Mouse (Mus musculus) neural tube, embryonic 11.5 days (tissue): ENCODE measurements at regions not wholly inside any gene's neighbourhood (a gene's known extent, or its start where the extent isn't known, plus 50 kb on each side); places are given as distances from the start of the nearest gene placed in this dataset.
A peak's percentile ranks its signal among the peaks of the same experiment; 100 is the strongest.
"Not testable (repeated sequence)": the region's sequence is repeated elsewhere in the genome, so short reads cannot be mapped to it uniquely, and the experiment has no call there.

Source experiments
- ATAC-seq: fragments of 200-750 bp; cut with Nextera tagmentation; 2 replicates; pipeline ENCODE4 v1.8.0; 2017; ENCODE audit warnings: moderate number of reproducible peaks, mild to moderate bottlenecking, moderate TSS enrichment, moderate library complexity; ENCODE audit not compliant: insufficient read depth, low FRiP score, low TSS enrichment
- DNase-seq: peaks from one replicate; pipeline ENCODE4 v3.0.0-alpha.2; 2015; ENCODE audit warnings: low spot score
- H3K27ac ChIP-seq: fragments of 300-500 bp; sonication (generic); 2 replicates; pipeline ENCODE4 v1.5.1; 2014; ENCODE audit warnings: low read depth, mild to moderate bottlenecking, low read length
- H3K27me3 ChIP-seq: fragments of 300-500 bp; sonication (generic); 2 replicates; pipeline ENCODE4 v1.6.1; 2014; ENCODE audit warnings: mild to moderate bottlenecking, low read length, mixed read lengths; ENCODE audit not compliant: control insufficient read depth, insufficient read depth
- H3K36me3 ChIP-seq: fragments of 300-500 bp; sonication (generic); 2 replicates; pipeline ENCODE4 v1.6.1; 2014; ENCODE audit warnings: mild to moderate bottlenecking, low read length, moderate library complexity, mixed read lengths; ENCODE audit not compliant: control insufficient read depth, insufficient read depth
- H3K4me1 ChIP-seq: fragments of 300-500 bp; sonication (generic); 2 replicates; pipeline ENCODE4 v1.6.1; 2014; ENCODE audit warnings: low read length, mixed read lengths; ENCODE audit not compliant: control insufficient read depth, insufficient read depth
- H3K4me2 ChIP-seq: fragments of 300-500 bp; sonication (generic); 2 replicates; pipeline ENCODE4 v1.6.1; 2014; ENCODE audit warnings: low read depth, mild to moderate bottlenecking, moderate library complexity
- H3K4me3 ChIP-seq: fragments of 300-500 bp; sonication (generic); 2 replicates; pipeline ENCODE4 v1.5.1; 2014; ENCODE audit warnings: low read depth, low read length
- H3K9ac ChIP-seq: fragments of 300-500 bp; sonication (generic); 2 replicates; pipeline ENCODE4 v1.6.1; 2014; ENCODE audit warnings: mild to moderate bottlenecking, low read length
- H3K9me3 ChIP-seq: fragments of 300-500 bp; sonication (generic); 2 replicates; pipeline ENCODE4 v1.6.1; 2016; ENCODE audit warnings: low read length; ENCODE audit not compliant: control insufficient read depth
- WGBS: fragments of 180-500 bp; shearing (Covaris S2); extraction: QIAGEN DNeasy Blood & Tissue Kit; methylation state at CpG from one replicate; pipeline ENCODE4 v1.1.7; 2014; 5-methylcytosine and 5-hydroxymethylcytosine counted together

DNA sequence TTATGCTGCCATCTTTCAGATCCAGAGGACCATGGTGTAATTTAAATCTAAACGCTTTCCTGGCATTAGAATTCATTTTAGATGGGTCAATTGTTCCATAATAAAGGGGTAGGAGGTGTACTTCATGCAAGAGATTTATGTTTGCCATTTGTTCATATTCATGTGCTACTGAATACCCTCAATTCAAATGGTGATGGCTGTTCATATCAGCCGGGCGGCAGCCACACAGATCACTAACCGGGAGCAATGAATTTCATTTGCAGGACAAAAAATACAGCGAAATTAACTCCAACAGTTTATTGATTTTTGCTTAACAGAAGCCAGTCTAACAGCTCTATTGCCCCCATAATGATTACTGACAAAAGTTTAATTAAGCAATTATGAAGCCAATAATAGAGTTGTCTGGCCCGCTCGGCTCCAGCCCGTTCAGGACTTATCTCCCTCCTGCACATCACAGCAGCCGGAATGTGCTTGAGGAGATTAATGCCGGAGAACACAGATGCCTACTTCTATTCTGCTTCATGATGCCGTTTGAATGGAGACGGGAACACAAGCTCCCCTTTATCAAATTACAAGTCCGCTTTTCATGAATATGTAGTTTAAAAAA is 330.3 kb upstream of the Irx2 start:
- ATAC-seq (peak; percentile 56; the same call in 1 of the 2 replicates), DNase-seq (peak; percentile 68)
- Histone ChIP-seq H3K36me3 (no peaks in the 10 kb centered on the region), H3K4me2 (0 out of 2 replicates have a peak overlapping the region, but pooled peaks have one; percentile 19), H3K4me3 (no peak overlapping the region), H3K9me3 (no peaks in the 10 kb centered on the region), H3K9ac (no peak overlapping the region), H3K4me1 (peaks cover 25% of the 10 kb centered on the region), H3K27ac (no peak overlapping the region), H3K27me3 (peaks cover 9% of the 10 kb centered on the region)
- WGBS, result 37% methylated on average over 13 of the region's 13 CpGs

- Histone ChIP-seq H3K36me3 (no peaks in the 10 kb centered on the region), H3K4me3 (no peak overlapping the region), H3K4me1 (peaks cover 23% of the 10 kb centered on the region), H3K9ac (no peak overlapping the region), H3K4me2 (no peak overlapping the region), H3K27ac (no peak overlapping the region), H3K27me3 (peaks cover 7% of the 10 kb centered on the region), H3K9me3 (no peaks in the 10 kb centered on the region)
- DNase-seq, result peak; percentile 58
- WGBS, result 2% methylated on average over 3 of the region's 3 CpGs
- ATAC-seq, result peak; percentile 51; the same call in 1 of the 2 replicates
These were observed 329.0 kb upstream of the Irx2 start for GRCm38 (mm10) chr13:72299660-72300059.

DNA sequence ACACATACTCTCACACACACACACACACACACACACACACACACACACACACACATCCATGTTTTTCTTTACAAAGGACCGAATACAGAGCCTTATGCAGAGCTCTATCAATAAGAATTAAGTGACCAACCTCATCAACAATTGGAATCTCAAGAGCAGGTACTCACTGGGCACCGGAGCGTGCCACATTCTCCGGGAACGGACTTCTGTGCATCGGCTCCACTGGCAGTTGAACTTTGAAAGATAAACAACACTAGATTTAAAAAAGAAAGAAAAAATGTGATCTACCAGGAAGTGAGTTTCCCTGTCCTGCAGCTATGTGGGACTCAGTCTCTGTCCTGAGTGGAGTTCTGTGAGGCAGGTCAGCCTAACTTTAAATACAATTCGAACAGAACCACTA is 327.5 kb upstream of the Irx2 start:
- H3K27me3 ChIP-seq, result no peaks in the 10 kb centered on the region; the same call in 1 of the 2 replicates
- 84% methylated on average over 7 of the region's 7 CpGs for WGBS

GRCm38 (mm10) chr13:72301841-72302240 is 326.8 kb upstream of the Irx2 start:
- H3K4me2 ChIP-seq, result no peak overlapping the region
- no peak overlapping the region for H3K9ac ChIP-seq
- H3K27me3 ChIP-seq, result no peaks in the 10 kb centered on the region; the same call in 1 of the 2 replicates
- H3K4me3 ChIP-seq, result no peak overlapping the region
- ATAC-seq, result no peak
- WGBS, result 73% methylated on average over 15 of the region's 15 CpGs
- H3K36me3 ChIP-seq, result no peaks in the 10 kb centered on the region
- DNase-seq, result no peak
- H3K27ac ChIP-seq, result no peak overlapping the region
- H3K9me3 ChIP-seq, result no peaks in the 10 kb centered on the region
- peaks cover 23% of the 10 kb centered on the region for H3K4me1 ChIP-seq

More for the DNA sequence above, 327.5 kb upstream of the Irx2 start:
- H3K4me1 ChIP-seq, result peaks cover 23% of the 10 kb centered on the region
- DNase-seq (no peak), ATAC-seq (no peak)
- no peak overlapping the region for H3K4me3 ChIP-seq
- no peak overlapping the region for H3K27ac ChIP-seq
- H3K9me3 ChIP-seq, result no peaks in the 10 kb centered on the region
- no peak overlapping the region for H3K4me2 ChIP-seq
- no peak overlapping the region for H3K9ac ChIP-seq
- H3K36me3 ChIP-seq, result no peaks in the 10 kb centered on the region

DNA sequence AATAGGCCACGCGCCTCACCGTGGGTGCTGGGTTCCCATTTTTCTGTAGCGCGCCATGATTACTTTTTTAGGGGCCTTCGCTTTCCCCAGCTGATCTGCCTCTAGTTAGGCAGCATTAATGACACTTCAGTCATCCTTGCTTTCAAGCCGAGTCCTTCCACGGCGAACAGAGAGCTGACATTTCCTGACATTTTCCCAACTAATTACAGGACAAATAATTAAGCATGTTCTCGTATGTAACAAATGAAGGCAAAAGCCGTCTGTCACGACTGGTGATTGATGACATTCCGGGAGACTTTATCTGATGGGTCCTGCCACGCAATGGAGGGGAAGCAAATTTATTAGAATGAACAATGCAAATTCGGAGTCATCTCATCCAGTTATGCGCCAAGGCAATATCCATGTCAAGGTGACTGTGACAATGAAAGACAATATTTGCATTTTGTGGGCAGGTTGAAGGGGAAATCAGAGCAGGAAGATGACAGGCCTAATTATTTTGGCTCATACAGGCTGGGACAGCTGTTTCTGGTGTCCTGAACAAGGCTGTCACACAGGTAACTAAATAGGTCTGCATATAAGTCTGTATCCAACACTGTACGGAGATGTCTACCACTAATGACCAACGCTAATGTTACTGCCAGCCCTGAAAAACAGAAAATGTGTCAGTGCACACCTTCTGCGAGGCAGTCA is 326.0 kb upstream of the Irx2 start:
- no peaks in the 10 kb centered on the region for H3K36me3 ChIP-seq
- WGBS, result 81% methylated on average over 19 of the region's 19 CpGs
- peaks cover 23% of the 10 kb centered on the region for H3K4me1 ChIP-seq
- no peaks in the 10 kb centered on the region for H3K27me3 ChIP-seq
- H3K4me2 ChIP-seq, result no peak overlapping the region
- ATAC-seq (no peak), DNase-seq (no peak)
- H3K27ac ChIP-seq, result no peak overlapping the region
- no peak overlapping the region for H3K9ac ChIP-seq
- H3K9me3 ChIP-seq, result no peaks in the 10 kb centered on the region
- no peak overlapping the region for H3K4me3 ChIP-seq

GRCm38 (mm10) chr13:72303126-72303760 is 325.4 kb upstream of the Irx2 start:
- no peak overlapping the region for H3K9ac ChIP-seq
- no peak overlapping the region for H3K4me3 ChIP-seq
- peaks cover 23% of the 10 kb centered on the region for H3K4me1 ChIP-seq
- H3K27ac ChIP-seq, result no peak overlapping the region
- no peak for DNase-seq
- no peaks in the 10 kb centered on the region for H3K36me3 ChIP-seq
- H3K9me3 ChIP-seq, result no peaks in the 10 kb centered on the region
- H3K27me3 ChIP-seq, result no peaks in the 10 kb centered on the region
- no peak; the same call in 1 of the 2 replicates for ATAC-seq
- no peak overlapping the region for H3K4me2 ChIP-seq
- WGBS, result 47% methylated on average over 15 of the region's 15 CpGs

GRCm38 (mm10) chr13:72324041-72324690 is 304.5 kb upstream of the Irx2 start:
- ATAC-seq (no peak), DNase-seq (no peak)
- Histone ChIP-seq H3K9me3 (no peaks in the 10 kb centered on the region), H3K9ac (no peak overlapping the region), H3K4me1 (no peaks in the 10 kb centered on the region), H3K4me3 (no peak overlapping the region), H3K27me3 (no peaks in the 10 kb centered on the region), H3K4me2 (no peak overlapping the region), H3K27ac (no peak overlapping the region), H3K36me3 (no peaks in the 10 kb centered on the region)
- WGBS, result 72% methylated on average over 10 of the region's 10 CpGs

GRCm38 (mm10) chr13:72326201-72326600 is 302.4 kb upstream of the Irx2 start:
- 81% methylated on average over 1 of the region's 1 CpGs for WGBS
- not testable (repeated sequence) for H3K4me3 ChIP-seq, H3K4me1 ChIP-seq, ATAC-seq, H3K9me3 ChIP-seq, H3K4me2 ChIP-seq, H3K36me3 ChIP-seq, H3K9ac ChIP-seq, DNase-seq, H3K27ac ChIP-seq, H3K27me3 ChIP-seq
